Mouse (Mus musculus): Measurements from ENCODE around the gene Klhl20. TPM values are rescaled to one million over a fixed set of nuclear protein-coding genes. Genes with fewer than 3 reads are reported as not detected.

The Klhl20 gene
- 3.5 TPM for polyA plus RNA-seq (2015; fragmentation: Illumina TruSeq; extraction: RNeasy Lipid Tissue Mini Kit (QIAGEN cat#74804); ENCODE audit: insufficient read depth, low read depth, low replicate concordance)

GRCm38 (mm10) chr1:161130726-161131664, at the start of gene Klhl20:
Gene Klhl20 (minus strand): TSS chr1:161131511.

GRCm38 (mm10) chr1:161159214-161159613, 27.9 kb upstream of the Klhl20 start, which contains the start of gene Tex50:
Gene Tex50 (minus strand): TSS chr1:161159314.

GRCm38 (mm10) chr1:161142531-161143159, 11.3 kb upstream of the Klhl20 start, which contains the start of gene Ankrd45:
Gene Ankrd45 (plus strand): TSS chr1:161142691.

GRCm38 (mm10) chr1:161070352-161071271, 60.7 kb downstream of the Klhl20 start, which contains the start of the genes Dars2 and Cenpl:
Gene Dars2 (minus strand): TSS chr1:161070658.
Gene Cenpl (plus strand): TSS chr1:161070713.

Other genes starting within 250 kb of the Klhl20 start
- 3.5 TPM for gene Rc3h1, start 225.1 kb downstream of the Klhl20 start, polyA plus RNA-seq (2015; fragmentation: Illumina TruSeq; extraction: RNeasy Lipid Tissue Mini Kit (QIAGEN cat#74804); ENCODE audit: insufficient read depth, low read depth, low replicate concordance)
- not detected for gene Serpinc1, start 152.9 kb downstream of the Klhl20 start, polyA plus RNA-seq (2015; fragmentation: Illumina TruSeq; extraction: RNeasy Lipid Tissue Mini Kit (QIAGEN cat#74804); ENCODE audit: insufficient read depth, low read depth, low replicate concordance)
- 1.1 TPM for gene Zbtb37, start 96.7 kb downstream of the Klhl20 start, polyA plus RNA-seq (2015; fragmentation: Illumina TruSeq; extraction: RNeasy Lipid Tissue Mini Kit (QIAGEN cat#74804); ENCODE audit: insufficient read depth, low read depth, low replicate concordance)
- gene Dars2, start 60.9 kb downstream of the Klhl20 start, polyA plus RNA-seq (2015; fragmentation: Illumina TruSeq; extraction: RNeasy Lipid Tissue Mini Kit (QIAGEN cat#74804); ENCODE audit: insufficient read depth, low read depth, low replicate concordance): 3.2 TPM
- 0.65 TPM for gene Cenpl, start 60.8 kb downstream of the Klhl20 start, polyA plus RNA-seq (2015; fragmentation: Illumina TruSeq; extraction: RNeasy Lipid Tissue Mini Kit (QIAGEN cat#74804); ENCODE audit: insufficient read depth, low read depth, low replicate concordance)
- not detected for gene Ankrd45, start 11.2 kb upstream of the Klhl20 start, polyA plus RNA-seq (2015; fragmentation: Illumina TruSeq; extraction: RNeasy Lipid Tissue Mini Kit (QIAGEN cat#74804); ENCODE audit: insufficient read depth, low read depth, low replicate concordance)
- gene Tex50, start 27.8 kb upstream of the Klhl20 start, polyA plus RNA-seq (2015; fragmentation: Illumina TruSeq; extraction: RNeasy Lipid Tissue Mini Kit (QIAGEN cat#74804); ENCODE audit: insufficient read depth, low read depth, low replicate concordance): not detected
- gene Prdx6, start 119.7 kb upstream of the Klhl20 start, polyA plus RNA-seq (2015; fragmentation: Illumina TruSeq; extraction: RNeasy Lipid Tissue Mini Kit (QIAGEN cat#74804); ENCODE audit: insufficient read depth, low read depth, low replicate concordance): 30.6 TPM